Mouse (Mus musculus): ENCODE results near the gene Ubac2.

DNA sequence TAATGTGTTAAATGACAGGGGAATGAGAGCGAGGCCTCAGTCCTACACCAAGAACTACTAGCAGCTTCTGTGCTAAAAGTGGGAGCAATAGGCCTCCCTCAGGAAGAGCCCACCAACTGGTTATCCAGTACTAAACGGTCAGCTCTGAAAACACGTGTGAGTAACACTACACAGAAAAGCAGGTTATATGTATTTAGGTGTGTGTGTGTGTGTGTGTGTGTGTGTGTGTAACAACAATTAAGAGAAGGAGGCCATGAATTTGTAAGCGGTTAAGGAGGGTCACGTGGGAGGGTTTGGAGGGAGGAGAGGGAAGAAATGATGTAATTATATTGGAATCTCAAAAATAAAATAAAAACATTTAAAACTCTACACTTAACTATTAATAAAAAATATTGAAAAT is 36.7 kb downstream of the Ubac2 start:
- TF ChIP-seq GATA1 (IDR thresholded peaks at IDR 0.05; ENCODE audit: low read length) = no peak
- no peak for TF ChIP-seq TAL1 (IDR thresholded peaks at IDR 0.05; ENCODE audit: low read length)
